Mouse (Mus musculus) gastrocnemius, postnatal 4 days (tissue): ENCODE measurements around the gene Gm10226. TPM values are rescaled to one million over a fixed set of nuclear protein-coding genes. Genes with fewer than 3 reads are reported as not detected.
A peak's percentile ranks its signal among the peaks of the same experiment; 100 is the strongest.
"Not testable (repeated sequence)": the region's sequence is repeated elsewhere in the genome, so short reads cannot be mapped to it uniquely, and the experiment has no call there.

Source experiments
- DNase-seq, 2 experiments: peaks; one replicate each; pipeline ENCODE4 v3.0.0; 2021 to 2022; ENCODE audit warnings: low spot score in 2 of 2, mixed read lengths in 2 of 2
- long read RNA-seq, 2 experiments: library from polyadenylated mRNA; stranded (forward); transcript quantifications; one replicate each; pipeline ENCODE4 v2.0.0; 2021
- total RNA-seq, 2 experiments: library from RNA; stranded (reverse); gene quantifications; 2 replicates each; pipeline ENCODE4 v1.2.3; 2021

Gene Gm10226
- 1 to 10 TPM; 4.3 to 5.2 TPM for total RNA-seq
- long read RNA-seq, experiment 1, result 0 reads
- long read RNA-seq, experiment 2, result 0 reads

DNA sequence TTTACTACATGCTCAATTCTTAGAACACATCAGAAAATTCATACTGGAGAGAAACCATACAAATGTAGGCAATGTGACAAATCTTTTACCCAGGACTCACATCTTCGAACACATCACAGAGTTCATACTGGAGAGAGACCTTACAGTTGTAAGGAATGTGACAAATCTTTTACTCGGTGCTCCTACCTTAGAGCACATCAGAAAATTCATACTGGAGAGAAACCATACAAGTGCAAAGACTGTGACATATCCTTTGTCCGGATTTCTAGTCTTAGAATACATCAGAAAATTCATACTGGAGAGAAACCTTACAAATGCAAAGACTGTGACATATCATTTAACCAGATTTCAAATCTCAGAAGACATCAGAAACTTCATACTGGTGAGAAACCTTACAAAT lies at the start of gene Gm10226:
Gene Gm10226, plus strand, starts transcription at position 301 of the 400 bp plus-strand sequence.
- no peak for DNase-seq

DNA sequence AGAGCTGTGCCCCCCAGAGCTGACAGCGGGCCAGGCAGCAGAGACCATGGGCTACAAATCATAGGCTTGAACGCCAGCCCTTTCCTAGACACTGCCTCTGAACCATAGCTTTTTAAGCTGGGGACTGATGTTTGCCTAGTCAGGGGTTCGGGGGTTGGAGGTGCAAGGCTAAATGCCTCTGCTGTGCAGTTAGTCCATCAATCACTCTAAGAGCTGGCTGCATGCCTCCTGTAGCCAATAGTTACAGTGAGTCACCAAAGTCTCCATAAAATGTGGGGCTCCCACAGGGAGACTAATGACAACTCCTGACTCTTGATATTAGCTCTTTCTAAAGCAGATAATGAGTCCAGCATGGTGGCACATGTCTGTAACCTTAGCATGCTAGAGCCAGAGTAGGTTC lies 42.9 kb upstream of the Gm10226 start:
- no peak for DNase-seq

DNA sequence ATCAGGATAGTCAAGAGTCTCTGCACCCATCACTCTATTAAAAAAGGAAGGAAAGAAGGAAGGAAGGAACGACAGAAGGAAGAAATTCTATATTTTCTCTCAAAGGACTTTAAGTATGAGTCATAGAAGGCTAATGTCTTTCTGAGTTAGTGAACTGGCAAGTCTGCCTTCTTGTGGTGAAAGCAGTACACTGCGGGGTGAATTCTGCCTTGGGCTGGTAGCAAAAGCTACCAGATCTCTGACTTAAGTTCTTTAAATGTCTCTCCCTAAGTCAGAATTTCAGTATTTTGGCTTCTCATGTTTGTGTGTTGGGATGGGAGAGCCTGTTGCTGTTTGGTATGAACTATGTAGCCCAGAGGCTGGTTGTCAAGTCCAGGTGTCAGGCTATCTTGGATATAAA lies 41.7 kb upstream of the Gm10226 start:
- peak in 1 of 2 experiments; percentile 10 for DNase-seq

DNA sequence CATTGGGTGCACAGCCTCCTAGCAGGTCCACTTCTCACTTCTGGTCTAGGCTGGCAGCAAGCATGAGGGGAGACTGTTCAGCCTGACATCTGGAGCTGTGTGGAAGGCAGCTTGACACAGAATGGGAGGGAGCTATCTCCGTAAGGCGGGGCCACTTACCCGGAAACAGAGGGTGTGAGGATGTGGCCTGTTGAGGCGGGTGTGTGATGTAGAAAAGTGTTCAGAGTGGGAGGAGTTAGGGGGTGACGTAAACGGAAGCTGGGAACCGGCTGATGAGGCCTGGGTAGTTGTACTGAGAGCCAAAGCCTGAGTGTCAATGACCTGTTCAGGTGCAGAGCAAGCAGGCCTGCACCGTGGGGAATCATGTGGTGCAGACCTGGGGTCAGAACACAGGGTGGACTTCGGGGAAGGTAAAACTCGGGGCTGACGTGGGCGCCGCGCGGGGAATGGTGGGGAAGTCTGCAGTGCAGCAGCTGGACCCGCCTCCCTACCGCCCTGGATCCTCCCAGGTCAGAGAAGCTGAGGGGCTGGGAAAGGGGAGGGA lies 41.2 kb upstream of the Gm10226 start, which contains the start of gene Zfp983:
Gene Zfp983, plus strand, starts transcription at position 261 of the 544 bp plus-strand sequence.
- DNase-seq, result peak; percentile 44 to 73

DNA sequence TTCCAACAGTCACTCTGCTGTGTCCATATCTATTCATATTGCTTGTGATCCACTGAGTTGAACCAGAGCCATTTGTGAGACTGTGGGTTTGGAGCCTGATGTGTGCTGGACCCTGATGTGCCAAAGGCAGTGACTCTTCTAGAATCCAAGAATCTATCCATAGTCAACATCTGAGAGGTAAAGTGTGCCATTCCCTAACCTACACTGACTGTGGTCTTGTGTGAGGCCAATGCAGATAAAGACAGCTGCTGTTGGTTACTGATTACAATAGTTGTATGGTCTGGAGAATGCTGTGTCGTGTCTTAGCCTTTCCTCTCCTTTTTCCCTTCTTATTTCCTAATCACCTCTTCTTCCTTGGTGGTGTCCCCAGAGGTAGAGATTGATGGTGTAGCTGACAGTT lies 12.8 kb upstream of the Gm10226 start:
- not testable (repeated sequence) for DNase-seq

DNA sequence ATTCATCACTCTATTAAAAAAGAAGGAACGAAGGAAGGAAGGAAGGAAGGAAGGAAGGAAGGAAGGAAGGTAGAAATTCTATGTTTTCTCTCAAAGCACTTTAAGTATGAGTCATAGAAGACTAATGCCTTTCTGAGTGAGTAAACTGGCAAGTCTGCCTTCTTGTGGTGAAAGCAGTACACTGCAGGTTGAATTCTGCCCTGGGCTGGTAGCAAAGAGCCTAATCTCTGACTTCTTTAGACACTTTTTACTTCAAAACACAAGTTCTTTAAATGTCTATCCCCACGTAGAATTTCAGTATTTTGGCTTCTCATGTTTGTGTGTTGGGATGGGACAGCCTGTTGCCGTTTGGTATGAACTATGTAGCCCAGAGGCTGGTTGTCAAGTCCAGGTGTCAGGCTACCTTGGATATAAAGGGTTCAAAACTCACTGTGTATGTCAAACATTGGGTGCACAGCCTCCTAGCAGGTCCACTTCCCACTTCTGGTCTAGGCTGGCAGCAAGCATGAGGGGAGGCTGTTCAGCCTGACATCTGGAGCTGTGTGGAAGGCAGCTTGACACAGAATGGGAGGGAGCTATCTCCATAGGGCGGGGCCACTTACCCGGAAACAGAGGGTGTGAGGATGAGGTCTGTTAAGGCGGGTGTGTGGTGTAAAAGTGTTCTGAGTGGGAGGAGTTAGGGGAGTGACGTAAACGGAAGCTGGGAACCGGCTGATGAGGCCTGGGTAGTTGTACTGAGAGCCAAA lies 12.2 kb upstream of the Gm10226 start:
- peak; percentile 59 to 78 for DNase-seq

DNA sequence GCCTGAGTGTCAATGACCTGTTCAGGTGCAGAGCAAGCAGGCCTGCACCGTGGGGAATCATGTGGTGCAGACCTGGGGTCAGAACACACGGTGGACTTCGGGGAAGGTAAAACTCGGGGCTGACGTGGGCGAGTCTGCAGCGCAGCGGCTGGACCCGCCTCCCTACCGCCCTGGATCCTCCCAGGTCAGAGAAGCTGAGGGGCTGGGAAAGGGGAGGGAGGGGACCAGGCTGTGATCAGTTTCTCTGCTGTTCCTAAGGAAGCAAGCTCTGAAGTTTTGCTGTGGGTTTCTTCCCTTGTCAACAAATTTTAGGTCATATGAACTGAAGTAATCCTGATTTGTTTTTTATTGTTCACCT lies 11.7 kb upstream of the Gm10226 start:
- DNase-seq, result not testable (repeated sequence)

DNA sequence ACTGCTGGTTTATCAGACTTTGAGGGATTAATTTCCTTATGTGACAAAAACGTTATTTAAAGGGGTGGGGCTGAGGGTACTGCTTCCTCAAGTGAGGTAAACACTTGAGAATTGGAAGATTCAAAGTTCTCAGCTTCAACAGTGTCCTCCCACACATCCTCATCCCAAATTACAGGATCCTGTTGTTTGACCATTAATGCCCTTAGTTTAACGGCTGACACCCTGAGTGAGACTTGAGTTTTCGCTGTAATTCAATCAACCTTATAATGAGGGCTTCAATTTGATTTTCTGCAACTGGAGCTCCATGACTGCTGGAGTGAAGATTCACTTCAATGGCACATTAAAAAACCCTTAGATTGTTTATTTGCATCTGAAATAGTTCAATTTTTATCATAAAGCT lies 1.7 kb downstream of the Gm10226 start:
- DNase-seq, result no peak

DNA sequence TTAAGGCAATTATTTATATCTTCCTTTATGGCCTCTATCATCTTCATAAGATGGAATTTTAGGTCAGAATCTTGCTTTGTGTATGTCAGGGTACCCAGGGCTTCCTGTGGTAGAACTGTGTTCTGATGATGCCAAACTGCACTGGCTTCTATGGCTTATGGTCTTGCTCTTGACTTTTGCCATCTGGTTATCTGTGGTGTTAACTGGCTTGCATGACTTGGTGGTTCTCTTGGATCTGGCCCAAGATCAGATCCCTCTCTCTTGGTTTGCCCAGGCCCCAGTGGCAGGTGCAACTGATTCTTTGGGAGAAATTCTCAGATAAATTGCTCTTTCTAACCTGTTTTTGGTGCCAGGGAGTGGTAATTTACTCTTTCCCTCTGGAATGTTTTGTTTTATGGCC lies 4.4 kb downstream of the Gm10226 start:
- no peak for DNase-seq

DNA sequence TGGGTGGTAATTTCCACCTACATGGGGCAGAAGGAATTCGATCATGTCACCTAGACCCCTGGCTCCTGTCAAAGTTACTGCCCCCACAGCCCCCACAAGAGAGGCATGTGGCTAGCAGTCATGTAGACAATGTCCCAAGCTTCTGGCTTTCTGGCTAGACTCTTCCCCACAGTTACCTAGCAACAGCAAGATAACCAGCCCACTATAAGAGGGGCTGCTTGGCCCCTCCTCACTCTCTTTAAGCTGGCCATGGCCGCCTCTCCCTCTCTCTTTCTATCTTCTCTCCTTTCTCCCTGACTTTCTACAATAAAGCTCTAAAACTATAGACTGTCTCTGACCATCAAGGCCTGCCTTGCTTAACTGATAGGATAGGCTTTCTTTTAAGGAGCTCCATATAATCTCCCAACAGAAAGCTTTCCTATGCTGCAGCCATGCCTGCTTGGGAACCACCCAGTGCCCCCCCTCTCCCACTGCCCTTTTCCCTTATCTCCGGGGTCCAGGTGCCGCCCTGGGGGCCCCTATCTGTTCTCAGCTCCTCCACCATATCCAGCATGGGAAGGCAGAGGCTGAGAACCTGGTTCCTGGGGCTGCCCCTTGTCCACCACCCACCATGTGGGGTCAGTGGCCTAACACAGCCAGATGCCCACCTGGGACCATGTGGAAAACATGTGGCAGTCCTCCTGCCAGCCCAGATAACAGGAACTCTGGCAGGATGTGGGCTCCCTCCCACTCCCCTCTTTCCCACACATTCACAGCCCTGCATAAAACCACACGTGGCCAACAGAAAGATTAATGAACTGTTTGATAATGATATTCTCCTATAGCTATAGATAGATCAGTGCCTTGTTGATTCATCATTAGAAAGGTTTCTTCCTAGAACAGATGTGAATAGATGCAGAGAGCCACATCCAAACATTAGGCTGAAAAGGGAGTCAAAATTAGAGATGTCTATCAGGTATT lies 10.9 kb downstream of the Gm10226 start:
- DNase-seq, result no peak

DNA sequence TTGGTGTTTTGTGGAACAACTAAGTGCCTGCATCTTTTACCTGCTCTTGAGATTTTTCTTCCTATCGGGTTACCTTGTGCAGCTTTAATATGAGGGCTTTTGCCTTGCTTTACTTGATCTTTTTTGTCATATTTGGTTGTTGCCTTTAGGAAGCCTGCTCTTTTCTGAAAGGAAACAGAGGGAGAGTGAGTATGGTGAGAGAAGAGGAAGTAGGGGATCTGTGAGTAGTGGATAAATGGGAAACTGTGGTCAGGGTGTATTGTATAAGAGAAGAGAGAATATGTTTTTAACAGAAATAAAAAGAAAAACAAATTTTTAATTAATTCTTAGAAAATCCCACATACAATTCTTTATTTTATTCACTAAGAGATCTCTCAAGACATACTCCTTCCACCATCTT lies 11.8 kb downstream of the Gm10226 start:
- no peak for DNase-seq

DNA sequence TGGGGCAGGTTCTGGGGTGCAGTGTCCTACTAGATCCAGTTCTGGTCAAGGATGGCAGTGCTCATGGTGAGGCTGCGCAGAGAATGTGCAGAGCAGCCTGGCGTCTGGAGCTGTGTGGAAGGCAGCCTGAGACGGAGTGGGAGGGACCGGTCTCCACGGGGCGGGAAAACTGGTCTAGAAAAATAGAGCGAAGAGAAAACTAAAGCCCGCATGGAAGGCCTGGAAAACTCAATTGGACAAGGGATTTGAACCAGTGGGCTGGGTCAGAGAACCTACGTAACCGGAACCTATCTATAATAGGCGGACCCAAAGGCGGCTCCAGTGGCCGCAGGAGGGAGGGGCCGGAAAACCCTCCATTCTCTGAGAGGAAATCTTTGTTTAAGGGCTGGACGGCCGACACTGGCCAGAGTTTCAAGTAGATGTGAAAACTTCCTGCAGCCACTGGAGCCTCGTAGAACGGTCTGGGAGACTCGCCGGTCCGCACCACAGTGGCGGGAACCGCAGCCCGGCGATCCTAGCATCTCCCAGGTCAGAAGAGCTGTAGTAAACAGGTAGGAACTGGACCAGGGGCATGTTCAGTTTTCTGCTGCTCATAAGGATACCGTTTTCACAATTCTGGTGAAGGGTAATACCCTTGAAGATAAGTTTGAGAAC lies 15.8 kb downstream of the Gm10226 start, which contains the start of gene Zfp760:
Gene Zfp760, plus strand, starts transcription at position 399 of the 654 bp plus-strand sequence.
- DNase-seq, result peak; percentile 48 to 80

DNA sequence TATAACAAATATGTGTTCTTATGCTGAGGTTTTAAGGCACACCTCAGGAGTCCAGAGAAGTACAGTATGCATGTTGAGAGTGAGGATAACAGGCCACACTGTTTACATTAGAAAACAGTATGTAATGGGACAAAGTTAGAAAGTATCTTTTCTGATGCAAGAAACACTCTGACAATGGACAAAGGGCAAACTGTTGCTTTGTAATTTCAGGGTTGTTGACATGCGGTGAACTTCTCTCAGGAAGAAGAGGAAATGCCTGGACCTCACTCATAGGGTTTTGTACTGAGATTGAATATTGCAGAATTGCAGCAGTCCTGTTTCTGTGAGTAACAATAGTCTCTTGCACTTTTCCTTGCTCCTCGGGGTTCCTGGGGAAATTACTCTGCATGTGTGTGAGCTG lies 16.7 kb downstream of the Gm10226 start:
- DNase-seq, result no peak

DNA sequence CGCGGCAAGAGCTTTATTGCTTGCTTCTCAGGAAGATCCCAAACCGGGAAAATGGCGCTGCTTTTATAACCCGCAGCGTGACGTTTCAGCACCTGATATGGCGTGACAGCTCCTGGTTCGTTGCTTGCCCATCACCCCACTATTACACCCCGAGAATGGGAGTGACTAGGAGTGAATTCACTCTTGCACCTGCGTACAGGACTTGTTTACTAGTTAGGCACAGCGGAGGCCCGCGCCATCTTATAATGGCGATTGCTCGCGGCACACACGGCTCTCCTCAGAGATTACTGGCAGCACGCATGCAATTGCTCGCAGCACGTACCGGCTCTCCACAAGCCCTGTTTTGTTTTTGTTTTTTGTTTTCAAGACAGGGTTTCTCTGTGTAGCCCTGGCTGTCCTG lies 38.8 kb downstream of the Gm10226 start, which contains the start of gene Zfp229:
Gene Zfp229, plus strand, starts transcription at position 301 of the 400 bp plus-strand sequence.
- DNase-seq, result not testable (repeated sequence)

DNA sequence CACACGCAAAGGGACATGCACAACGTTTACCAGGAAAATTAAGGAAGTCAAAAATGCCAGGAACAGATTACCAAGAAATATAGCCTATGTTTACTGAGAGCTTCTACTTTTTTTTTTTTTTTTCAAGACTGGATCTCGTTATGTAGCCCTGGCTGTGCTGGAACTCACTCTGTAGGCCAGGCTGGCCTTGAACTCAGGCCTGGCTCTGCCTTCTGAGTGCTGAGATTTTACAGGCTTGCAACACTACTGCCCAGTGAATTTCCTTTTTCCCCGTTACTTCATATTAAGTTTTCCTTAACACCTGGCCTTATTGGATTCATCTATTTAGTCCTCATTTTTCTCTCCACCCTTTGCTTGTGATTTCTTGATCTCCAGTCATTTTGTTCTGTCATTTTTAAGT lies 41.4 kb downstream of the Gm10226 start:
- DNase-seq, result no peak

DNA sequence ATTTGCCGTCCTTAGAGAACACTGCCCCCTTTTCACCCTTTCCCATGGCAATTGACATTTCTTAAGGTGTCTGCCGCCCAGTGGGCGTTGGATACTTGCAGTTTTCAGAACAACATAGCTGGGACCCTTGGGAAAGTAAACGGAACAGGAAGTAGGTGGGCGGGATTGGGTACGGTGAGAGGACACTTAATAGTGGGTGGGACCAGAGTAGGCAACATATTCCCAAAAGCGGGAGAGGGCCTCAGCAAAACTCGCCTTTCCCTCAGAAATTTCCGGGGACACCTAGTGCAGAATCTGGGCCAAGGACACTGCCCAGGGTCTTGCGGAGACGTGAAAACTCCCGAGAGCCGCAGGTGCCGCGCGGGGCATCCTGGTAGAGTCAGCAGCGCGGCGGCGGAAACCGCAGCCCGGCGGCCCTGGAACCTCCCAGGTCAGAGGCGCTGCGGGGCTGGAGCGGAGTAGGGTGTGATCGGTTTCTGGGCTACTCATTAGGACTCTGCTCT lies 41.9 kb downstream of the Gm10226 start:
- DNase-seq, result peak; percentile 27 to 72

Other genes starting within 250 kb of the Gm10226 start
- gene Zfp51, start 241.5 kb upstream of the Gm10226 start, total RNA-seq, result 1 to 10 TPM; 4.9 to 5.6 TPM
- 1 to 10 TPM; 2.9 to 3.4 TPM for gene Zfp53, start 202.9 kb upstream of the Gm10226 start, total RNA-seq
- gene Zfp52, start 156.3 kb upstream of the Gm10226 start, total RNA-seq, result 1 to 10 TPM; 4.6 to 4.9 TPM
- 10 to 100 TPM; 10.1 to 10.4 TPM for gene Zfp948, start 124.9 kb upstream of the Gm10226 start, total RNA-seq
- 1 to 10 TPM; 3.2 to 4.4 TPM for gene Zfp983, start 41.2 kb upstream of the Gm10226 start, total RNA-seq
- 1 to 10 TPM; 4.7 to 5.2 TPM for gene Zfp760, start 15.9 kb downstream of the Gm10226 start, total RNA-seq
- gene Zfp229, start 38.9 kb downstream of the Gm10226 start, total RNA-seq, result 10 to 100 TPM in 1 of 2 experiments, 1 to 10 TPM in 1; 6.7 to 11.1 TPM
- 1 to 10 TPM; 4.4 to 5.1 TPM for gene Zfp820, start 153.9 kb downstream of the Gm10226 start, total RNA-seq
- 1 to 10 TPM; 2.5 to 2.8 TPM for gene Zfp995, start 218.1 kb downstream of the Gm10226 start, total RNA-seq